Mouse (Mus musculus) lung, embryonic 15.5 days (tissue): ENCODE data around the gene Palm2. TPM values are rescaled to one million over a fixed set of nuclear protein-coding genes. Genes with fewer than 3 reads are reported as not detected.
"Not testable (repeated sequence)": the region's sequence is repeated elsewhere in the genome, so short reads cannot be mapped to it uniquely, and the experiment has no call there.

ENCODE experiments used
- ATAC-seq: fragments of 200-750 bp; cut with Nextera tagmentation; 2 replicates; pipeline ENCODE4 v1.8.0; 2017; ENCODE audit warnings: moderate number of reproducible peaks, borderline replicate concordance; ENCODE audit not compliant: low FRiP score, low TSS enrichment; ENCODE audit errors: extremely low read depth
- H3K27ac ChIP-seq: fragments of 300-500 bp; sonication (generic); 2 replicates; pipeline ENCODE4 v1.5.1; 2015; ENCODE audit warnings: moderate library complexity, mild to moderate bottlenecking, inconsistent platforms
- H3K27me3 ChIP-seq: fragments of 300-500 bp; sonication (generic); 2 replicates; pipeline ENCODE4 v1.6.1; 2015; ENCODE audit warnings: inconsistent platforms
- H3K36me3 ChIP-seq: fragments of 300-500 bp; sonication (generic); 2 replicates; pipeline ENCODE4 v1.6.1; 2015; ENCODE audit warnings: inconsistent platforms
- H3K4me1 ChIP-seq: fragments of 300-500 bp; sonication (generic); 2 replicates; pipeline ENCODE4 v1.6.1; 2015; ENCODE audit warnings: inconsistent platforms
- H3K4me2 ChIP-seq: fragments of 300-500 bp; sonication (generic); 2 replicates; pipeline ENCODE4 v1.6.1; 2015; ENCODE audit warnings: inconsistent platforms, mild to moderate bottlenecking, moderate library complexity
- H3K4me3 ChIP-seq: fragments of 300-500 bp; sonication (generic); 2 replicates; pipeline ENCODE4 v1.5.1; 2015; ENCODE audit warnings: mild to moderate bottlenecking, inconsistent platforms
- H3K9ac ChIP-seq: fragments of 300-500 bp; sonication (generic); 2 replicates; pipeline ENCODE4 v1.6.1; 2015; ENCODE audit warnings: inconsistent platforms
- H3K9me3 ChIP-seq: fragments of 300-500 bp; sonication (generic); 2 replicates; pipeline ENCODE4 v1.6.1; 2016; ENCODE audit warnings: inconsistent platforms
- WGBS: fragments of 180-500 bp; shearing (Covaris S2); methylation state at CpG from one replicate; pipeline ENCODE4 v1.1.7; 2015; 5-methylcytosine and 5-hydroxymethylcytosine counted together
- polyA plus RNA-seq: library from polyadenylated mRNA; unstranded; fragments of >200 nt; fragmentation: Nextera tagmentation; extraction: Ambion mirVana; gene quantifications from 2 replicates; pipeline ENCODE4 v1.2.1, GENCODE M21; 2015

The Palm2 gene
- 7.9 and 8.0 TPM in 2 replicates for polyA plus RNA-seq

- peak; percentile 69 for ATAC-seq
- Histone ChIP-seq H3K9me3 (no peaks in the 10 kb centered on the region), H3K36me3 (no peaks in the 10 kb centered on the region), H3K27ac (no peak within 1 kb of the TSS), H3K4me3 (peak within 1 kb of the TSS; percentile 54), H3K9ac (peak within 1 kb of the TSS; percentile 38), H3K4me2 (peak within 1 kb of the TSS; percentile 99), H3K27me3 (peaks cover 39% of the 10 kb centered on the region), H3K4me1 (peaks cover 19% of the 10 kb centered on the region)
- under 1% methylated on average over 65 of the region's 67 CpGs for WGBS
Measured at GRCm38 (mm10) chr4:57433941-57434704, at the start of gene Palm2. Gene Palm2 (plus strand): TSS chr4:57434247.

DNA sequence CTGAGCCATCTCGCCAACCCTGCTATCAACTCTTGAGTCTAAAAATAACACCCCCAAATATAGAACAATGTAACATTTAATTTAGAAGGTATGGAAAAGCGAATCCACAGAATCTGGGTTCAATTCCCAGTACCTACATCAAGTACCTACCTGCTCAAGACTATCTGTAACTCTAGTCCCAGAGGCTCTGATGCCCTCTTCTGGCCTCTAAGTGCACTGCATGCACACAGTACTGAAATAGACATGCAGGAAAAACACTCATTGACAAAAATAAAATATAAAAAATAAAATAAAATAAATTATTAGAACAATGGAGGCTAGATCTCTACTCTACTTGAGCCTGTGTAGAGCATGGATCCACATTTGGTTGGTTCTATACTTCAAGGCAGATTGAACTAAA, 49.7 kb upstream of the Palm2 start:
- ATAC-seq: no peak
- Histone ChIP-seq H3K4me3 (no peak overlapping the region), H3K27ac (no peak overlapping the region), H3K36me3 (no peaks in the 10 kb centered on the region), H3K4me1 (0 out of 2 replicates have a peak, but pooled peaks cover 3% of the 10 kb centered on the region), H3K27me3 (no peaks in the 10 kb centered on the region), H3K4me2 (no peak overlapping the region), H3K9ac (no peak overlapping the region), H3K9me3 (no peaks in the 10 kb centered on the region)
- WGBS: 92% methylated on average over 2 of the region's 2 CpGs

GRCm38 (mm10) chr4:57391103-57391502, 42.9 kb upstream of the Palm2 start:
- H3K36me3 ChIP-seq: no peaks in the 10 kb centered on the region
- no peak overlapping the region for H3K4me2 ChIP-seq
- no peak overlapping the region for H3K9ac ChIP-seq
- WGBS: 45% methylated on average over 8 of the region's 8 CpGs
- H3K27ac ChIP-seq: no peak overlapping the region
- no peak overlapping the region for H3K4me3 ChIP-seq
- ATAC-seq: no peak
- H3K9me3 ChIP-seq: no peaks in the 10 kb centered on the region
- no peaks in the 10 kb centered on the region for H3K27me3 ChIP-seq
- peaks cover 5% of the 10 kb centered on the region; the same call in 1 of the 2 replicates for H3K4me1 ChIP-seq

GRCm38 (mm10) chr4:57396414-57396813, 37.6 kb upstream of the Palm2 start:
- Histone ChIP-seq H3K9ac (no peak overlapping the region), H3K36me3 (no peaks in the 10 kb centered on the region), H3K27me3 (no peaks in the 10 kb centered on the region), H3K27ac (no peak overlapping the region), H3K4me2 (no peak overlapping the region; the same call in 1 of the 2 replicates), H3K4me3 (no peak overlapping the region), H3K4me1 (no peaks in the 10 kb centered on the region), H3K9me3 (no peaks in the 10 kb centered on the region)
- ATAC-seq: no peak
- 39% methylated on average over 9 of the region's 9 CpGs for whole genome bisulfite sequencing

GRCm38 (mm10) chr4:57412385-57412784, 21.7 kb upstream of the Palm2 start:
- WGBS: 52% methylated on average over 6 of the region's 6 CpGs

GRCm38 (mm10) chr4:57413016-57413415, 21.0 kb upstream of the Palm2 start:
- H3K9me3 ChIP-seq: no peaks in the 10 kb centered on the region
- no peak overlapping the region for H3K27ac ChIP-seq
- H3K9ac ChIP-seq: no peak overlapping the region
- H3K27me3 ChIP-seq: no peaks in the 10 kb centered on the region
- H3K4me3 ChIP-seq: no peak overlapping the region
- WGBS: 51% methylated on average over 7 of the region's 7 CpGs
- no peak for ATAC-seq
- H3K36me3 ChIP-seq: no peaks in the 10 kb centered on the region
- H3K4me1 ChIP-seq: no peaks in the 10 kb centered on the region
- H3K4me2 ChIP-seq: no peak overlapping the region

More at GRCm38 (mm10) chr4:57412385-57412784, 21.7 kb upstream of the Palm2 start:
- H3K27me3 ChIP-seq, ATAC-seq, H3K27ac ChIP-seq, H3K4me2 ChIP-seq, H3K36me3 ChIP-seq, H3K4me1 ChIP-seq, H3K9ac ChIP-seq, H3K4me3 ChIP-seq, H3K9me3 ChIP-seq: not testable (repeated sequence)

DNA sequence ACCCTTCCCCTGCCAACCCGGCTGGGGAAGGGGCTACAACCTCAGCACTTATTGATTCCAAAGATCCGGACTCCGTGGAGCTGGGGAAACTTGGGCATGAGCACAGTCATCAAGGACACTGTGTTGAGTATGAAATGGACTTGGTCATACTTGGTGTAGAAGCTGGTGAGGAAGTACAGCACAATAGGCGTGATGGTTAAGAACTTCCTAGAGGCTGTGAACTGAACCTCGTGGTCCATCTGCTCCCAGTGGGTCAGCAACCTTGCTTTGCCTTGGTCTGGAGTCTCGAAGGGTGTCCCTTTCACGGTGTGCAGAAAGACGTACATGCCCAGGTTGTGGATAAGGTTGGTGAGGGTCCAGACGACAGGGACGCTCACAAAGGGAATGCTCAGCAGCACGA, 20.4 kb upstream of the Palm2 start:
- H3K27ac ChIP-seq, H3K4me2 ChIP-seq, H3K9ac ChIP-seq, H3K4me1 ChIP-seq, ATAC-seq, H3K9me3 ChIP-seq, H3K36me3 ChIP-seq, H3K4me3 ChIP-seq, H3K27me3 ChIP-seq: not testable (repeated sequence)
- 89% methylated on average over 11 of the region's 11 CpGs for WGBS

- Histone ChIP-seq H3K4me2 (no peak overlapping the region), H3K4me1 (no peaks in the 10 kb centered on the region), H3K27me3 (no peaks in the 10 kb centered on the region), H3K4me3 (no peak overlapping the region), H3K27ac (no peak overlapping the region), H3K9ac (no peak overlapping the region), H3K9me3 (no peaks in the 10 kb centered on the region), H3K36me3 (no peaks in the 10 kb centered on the region)
- 81% methylated on average over 7 of the region's 7 CpGs for WGBS
- ATAC-seq: no peak
Measured at GRCm38 (mm10) chr4:57424011-57424410, 10.0 kb upstream of the Palm2 start.

- WGBS: 64% methylated on average over 8 of the region's 8 CpGs
- Histone ChIP-seq H3K36me3 (no peaks in the 10 kb centered on the region), H3K27ac (no peak overlapping the region)
Measured at GRCm38 (mm10) chr4:57428317-57428716, 5.7 kb upstream of the Palm2 start.

DNA sequence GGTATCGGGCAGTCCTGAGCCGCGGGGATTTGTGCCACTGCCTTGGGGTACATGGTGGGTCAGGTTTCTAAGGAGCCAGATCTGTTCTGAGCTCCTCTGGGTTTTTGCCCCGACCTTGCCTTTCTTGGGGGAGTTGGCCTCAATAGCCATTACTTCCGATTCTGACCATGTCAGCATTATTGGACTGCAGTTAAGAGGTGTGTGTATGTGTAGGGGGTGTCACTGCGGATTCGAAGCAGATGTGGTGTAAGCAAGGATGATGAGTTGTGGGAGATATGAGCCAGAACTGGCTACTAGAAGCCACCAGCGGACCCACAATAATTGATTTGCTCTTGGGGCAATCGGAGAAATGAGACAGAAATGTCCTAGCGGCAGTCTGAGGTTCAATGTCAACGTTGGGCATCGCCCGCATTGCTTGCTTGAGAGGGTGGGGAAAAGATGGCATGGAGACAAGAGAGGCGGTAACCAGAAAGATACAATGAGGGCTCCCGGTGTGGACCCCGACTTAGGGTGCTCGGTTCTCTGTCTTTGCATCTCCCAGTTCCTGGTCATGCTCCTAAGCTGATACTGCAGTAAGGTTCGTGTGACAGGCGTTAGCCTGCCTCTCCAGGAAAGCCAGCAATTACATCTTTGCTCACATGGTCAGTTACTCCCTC, 786 bp downstream of the Palm2 start:
- ATAC-seq: no peak; the same call in 1 of the 2 replicates

More at GRCm38 (mm10) chr4:57428317-57428716, 5.7 kb upstream of the Palm2 start:
- H3K4me1 ChIP-seq: 0 out of 2 replicates have a peak, but pooled peaks cover under 1% of the 10 kb centered on the region
- ATAC-seq: no peak
- H3K4me2 ChIP-seq: no peak overlapping the region
- no peak overlapping the region for H3K4me3 ChIP-seq
- no peak overlapping the region for H3K9ac ChIP-seq
- H3K9me3 ChIP-seq: no peaks in the 10 kb centered on the region
- peaks cover 12% of the 10 kb centered on the region for H3K27me3 ChIP-seq

GRCm38 (mm10) chr4:57436286-57436685, 2.2 kb downstream of the Palm2 start:
- 60% methylated on average over 4 of the region's 4 CpGs for WGBS
- H3K4me1 ChIP-seq: peaks cover 19% of the 10 kb centered on the region
- ATAC-seq: no peak
- no peak overlapping the region for H3K4me3 ChIP-seq
- H3K27me3 ChIP-seq: peaks cover 39% of the 10 kb centered on the region
- no peak overlapping the region for H3K4me2 ChIP-seq
- H3K27ac ChIP-seq: no peak overlapping the region
- no peaks in the 10 kb centered on the region for H3K9me3 ChIP-seq
- no peak overlapping the region for H3K9ac ChIP-seq
- no peaks in the 10 kb centered on the region for H3K36me3 ChIP-seq

More for the DNA sequence above, 786 bp downstream of the Palm2 start:
- H3K36me3 ChIP-seq: no peaks in the 10 kb centered on the region
- H3K9me3 ChIP-seq: no peaks in the 10 kb centered on the region
- H3K27me3 ChIP-seq: peaks cover 39% of the 10 kb centered on the region
- no peak overlapping the region for H3K27ac ChIP-seq
- H3K4me2 ChIP-seq: peak overlapping the region; percentile 99
- 0 out of 2 replicates have a peak overlapping the region, but pooled peaks have one; percentile 38 for H3K9ac ChIP-seq
- peaks cover 19% of the 10 kb centered on the region for H3K4me1 ChIP-seq
- WGBS: 14% methylated on average over 19 of the region's 19 CpGs
- peak overlapping the region; percentile 54 for H3K4me3 ChIP-seq

GRCm38 (mm10) chr4:57446082-57446481, 12.0 kb downstream of the Palm2 start:
- Histone ChIP-seq H3K27me3 (no peaks in the 10 kb centered on the region), H3K27ac (no peak overlapping the region), H3K36me3 (no peaks in the 10 kb centered on the region), H3K9ac (no peak overlapping the region), H3K9me3 (no peaks in the 10 kb centered on the region), H3K4me1 (peaks cover 8% of the 10 kb centered on the region; the same call in 1 of the 2 replicates), H3K4me3 (no peak overlapping the region), H3K4me2 (no peak overlapping the region)
- 65% methylated on average over 2 of the region's 2 CpGs for WGBS
- no peak for ATAC-seq
